Mouse (Mus musculus): Measurements from ENCODE around the gene Abcb9. TPM values are rescaled to one million over a fixed set of nuclear protein-coding genes. Genes with fewer than 3 reads are reported as not detected.

Gene Abcb9
- polyA plus RNA-seq, 1 experiment from 2014 or later: 0.20 TPM

Other genes starting within 250 kb of the Abcb9 start
- not detected in 2 replicates for gene Hcar2, start 230.3 kb downstream of the Abcb9 start, polyA plus RNA-seq (2014; fragmentation: Nextera tagmentation; extraction: Ambion mirVana)
- gene Hcar1, start 215.8 kb downstream of the Abcb9 start, polyA plus RNA-seq (2014; fragmentation: Nextera tagmentation; extraction: Ambion mirVana): 0.11 TPM in 1 of 2 replicates, not detected in the other
- gene Denr, start 188.6 kb downstream of the Abcb9 start, polyA plus RNA-seq (2014; fragmentation: Nextera tagmentation; extraction: Ambion mirVana): 186 and 187 TPM in 2 replicates
- gene Gm43518, start 168.4 kb downstream of the Abcb9 start, polyA plus RNA-seq (2014; fragmentation: Nextera tagmentation; extraction: Ambion mirVana): 0.25 and 1.4 TPM in 2 replicates
- 4.4 and 7.3 TPM in 2 replicates for gene Ccdc62, start 165.1 kb downstream of the Abcb9 start, polyA plus RNA-seq (2014; fragmentation: Nextera tagmentation; extraction: Ambion mirVana)
- 3.8 and 4.2 TPM in 2 replicates for gene Hip1r, start 122.2 kb downstream of the Abcb9 start, polyA plus RNA-seq (2014; fragmentation: Nextera tagmentation; extraction: Ambion mirVana)
- 32.8 and 33.0 TPM in 2 replicates for gene Vps37b, start 63.5 kb downstream of the Abcb9 start, polyA plus RNA-seq (2014; fragmentation: Nextera tagmentation; extraction: Ambion mirVana)
- gene Ogfod2, start 16.5 kb upstream of the Abcb9 start, polyA plus RNA-seq (2014; fragmentation: Nextera tagmentation; extraction: Ambion mirVana): 8.0 and 11.5 TPM in 2 replicates
- 116 TPM in 2 replicates for gene Arl6ip4, start 20.3 kb upstream of the Abcb9 start, polyA plus RNA-seq (2014; fragmentation: Nextera tagmentation; extraction: Ambion mirVana)
- gene Pitpnm2, start 154.0 kb upstream of the Abcb9 start, polyA plus RNA-seq (2014; fragmentation: Nextera tagmentation; extraction: Ambion mirVana): 3.4 and 3.7 TPM in 2 replicates
- 18.1 and 18.3 TPM in 2 replicates for gene Mphosph9, start 232.2 kb upstream of the Abcb9 start, polyA plus RNA-seq (2014; fragmentation: Nextera tagmentation; extraction: Ambion mirVana)
- 14.0 and 17.6 TPM in 2 replicates for gene 2810006K23Rik, start 232.3 kb upstream of the Abcb9 start, polyA plus RNA-seq (2014; fragmentation: Nextera tagmentation; extraction: Ambion mirVana)

All from limb, embryonic 11.5 days (tissue).